ENCODE assay signal across 9 mouse cellular contexts in genomic region chr5:103425363-103426031, GRCm38 (mm10). TPM values are rescaled to one million over a fixed set of nuclear protein-coding genes. Genes with fewer than 3 reads are reported as not detected.
A peak's percentile ranks its signal among the peaks of the same experiment; 100 is the strongest.
DNase-seq lines count a peak whose midpoint lies in the region; ATAC-seq and TF ChIP-seq lines count a peak whose summit lies in the region.
"Had no signal": no experiment of that assay in that cellular context is flagged by ENCODE, and none has a peak within 500 bp of the region (broad histone marks: within the 10 kb centered on the region; RNA-seq: fewer than 3 reads in every experiment).

No protein-coding gene starts in this region.

- peaks cover 28% of the 10 kb centered on the region for H3K4me1 ChIP-seq in hindbrain, embryonic 12.5 days

- DNase-seq in cerebellum, adult 11 months, result peak; percentile 2
- DNase-seq in brain, embryonic 14.5 days (ENCODE audit: low read depth), result peak; percentile 61
- DNase-seq in forelimb bud, embryonic 11.5 days (ENCODE audit: low read depth, low spot score), result peak; percentile 59
- peak; percentile 15 to 17 for DNase-seq in layer of hippocampus, postnatal 25 days (ENCODE audit: extremely low spot score in 1 of 2, low spot score in 1 of 2)
- peak; percentile 58 to 66 for DNase-seq in lung, postnatal 4 days
- peak; percentile 28 for DNase-seq in right cerebral cortex, postnatal 25 days

- H3K4me3 ChIP-seq in hindbrain, embryonic 12.5 days, result peak overlapping the region; percentile 82

- H3K4me2 ChIP-seq in hindbrain, embryonic 12.5 days (replicated peaks), result peak overlapping the region; percentile 92

- TF ChIP-seq CTCF in brain, embryonic 14.5 days (IDR thresholded peaks at IDR 0.05; ENCODE audit: borderline replicate concordance, extremely low read depth, insufficient read depth, insufficient read length), result no peak

- ATAC-seq in cerebellum, adult (ENCODE audit: insufficient number of reproducible peaks, low FRiP score, low TSS enrichment), result no peak
- ATAC-seq in hindbrain, embryonic 12.5 days (ENCODE audit: low FRiP score), result peak; percentile 23

- H3K9me3 ChIP-seq in hindbrain, embryonic 12.5 days (replicated peaks), result no peaks in the 10 kb centered on the region

- 0 out of 2 replicates have a peak, but pooled peaks cover 4% of the 10 kb centered on the region for H3K27me3 ChIP-seq in hindbrain, embryonic 12.5 days

- peak overlapping the region; percentile 83 for H3K9ac ChIP-seq in hindbrain, embryonic 12.5 days

- WGBS in hindbrain, embryonic 12.5 days, result under 1% methylated on average over 50 of the region's 67 CpGs

- no peak for TF ChIP-seq POLR2A in brain, embryonic 14.5 days (IDR thresholded peaks at IDR 0.05; ENCODE audit: borderline replicate concordance, extremely low read depth, insufficient read depth, insufficient read length, poor library complexity, severe bottlenecking)

- H3K27ac ChIP-seq in hindbrain, embryonic 12.5 days, result peak overlapping the region; percentile 85
- H3K27ac ChIP-seq: macrophage had no signal

- no peaks in the 10 kb centered on the region for H3K36me3 ChIP-seq in hindbrain, embryonic 12.5 days

RNA-seq across cellular contexts. Expression of gene Ptpn13, which starts 0.5 kb away (rescaled TPM):
- 13.0 and 15.9 TPM in 2 replicates for polyA plus RNA-seq in brain, embryonic 14.5 days (2012; rRNA removed)
- 19.2 and 19.3 TPM in 2 replicates for polyA plus RNA-seq in hindbrain, embryonic 12.5 days (2016; fragmentation: Nextera tagmentation; extraction: Ambion mirVana)
- 10 to 100 TPM in 1 of 2 experiments, 1 to 10 TPM in 1; 8.3 to 10.8 TPM for total RNA-seq in layer of hippocampus, postnatal 25 days (2021)
- polyA plus RNA-seq: macrophage had no signal

Comparison
In these comparisons a context has a peak if more than half of its experiments do, and no peak if none do; other contexts are left out.
1. DNase-seq: peak in every context shown above with its lines; median percentile 62 in lung, postnatal 4 days; 61 in brain, embryonic 14.5 days; 59 in forelimb bud, embryonic 11.5 days; 28 in right cerebral cortex, postnatal 25 days; 16 in layer of hippocampus, postnatal 25 days; 2 in cerebellum, adult 11 months.